Mouse (Mus musculus): ENCODE measurements around the gene Col13a1. TPM values are rescaled to one million over a fixed set of nuclear protein-coding genes. Genes with fewer than 3 reads are reported as not detected.

Gene Col13a1
- polyA plus RNA-seq, 2 experiments: 5.5 to 10.2 TPM

DNA sequence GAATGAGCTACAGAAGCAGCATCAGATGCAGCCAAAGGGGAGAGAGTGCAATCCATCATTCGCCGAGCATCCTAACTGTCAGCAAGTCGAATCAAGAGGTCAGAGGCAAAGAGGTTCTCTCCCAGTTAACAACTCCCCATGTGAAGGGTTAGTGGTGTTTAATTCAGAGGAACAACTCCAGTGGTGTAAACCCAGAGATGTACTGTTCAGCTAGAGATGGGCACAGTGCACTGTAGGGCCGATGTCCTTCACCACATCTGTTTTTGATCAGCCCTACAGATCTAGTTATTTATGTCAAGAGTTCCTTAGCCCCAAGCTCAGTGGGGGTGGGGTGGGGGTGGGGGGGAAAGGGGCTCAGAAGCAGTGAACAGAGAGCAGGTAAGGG lies 155.2 kb downstream of the Col13a1 start:
- H3K4me3 ChIP-seq (replicated peaks; ENCODE audit: low read length): no peak overlapping the region
- DNase-seq (ENCODE audit: low spot score): no peak
- no peak for TF ChIP-seq POLR2A (IDR thresholded peaks at IDR 0.05; ENCODE audit: borderline replicate concordance, extremely low read depth, insufficient read depth, insufficient read length)
- H3K4me2 ChIP-seq (replicated peaks; ENCODE audit: low read depth, low read length, severe bottlenecking): no peak overlapping the region
- H3K27me3 ChIP-seq (ENCODE audit: control insufficient read depth, insufficient read depth, low read length): no peaks in the 10 kb centered on the region
- H3K27ac ChIP-seq (replicated peaks; ENCODE audit: low read depth, low read length): no peak overlapping the region
- H3K9me3 ChIP-seq (ENCODE audit: control insufficient read depth, low read length): no peaks in the 10 kb centered on the region
- no peak for ATAC-seq (ENCODE audit: low FRiP score, low read depth)
- peaks cover 42% of the 10 kb centered on the region for H3K4me1 ChIP-seq (ENCODE audit: control insufficient read depth, insufficient read depth, low read length)
- 21% methylated on average over 4 of the region's 4 CpGs for WGBS
- no peaks in the 10 kb centered on the region for H3K36me3 ChIP-seq (ENCODE audit: control insufficient read depth, insufficient read depth, low read length)
- no peak overlapping the region for H3K9ac ChIP-seq (ENCODE audit: low read depth, low read length, severe bottlenecking)

DNA sequence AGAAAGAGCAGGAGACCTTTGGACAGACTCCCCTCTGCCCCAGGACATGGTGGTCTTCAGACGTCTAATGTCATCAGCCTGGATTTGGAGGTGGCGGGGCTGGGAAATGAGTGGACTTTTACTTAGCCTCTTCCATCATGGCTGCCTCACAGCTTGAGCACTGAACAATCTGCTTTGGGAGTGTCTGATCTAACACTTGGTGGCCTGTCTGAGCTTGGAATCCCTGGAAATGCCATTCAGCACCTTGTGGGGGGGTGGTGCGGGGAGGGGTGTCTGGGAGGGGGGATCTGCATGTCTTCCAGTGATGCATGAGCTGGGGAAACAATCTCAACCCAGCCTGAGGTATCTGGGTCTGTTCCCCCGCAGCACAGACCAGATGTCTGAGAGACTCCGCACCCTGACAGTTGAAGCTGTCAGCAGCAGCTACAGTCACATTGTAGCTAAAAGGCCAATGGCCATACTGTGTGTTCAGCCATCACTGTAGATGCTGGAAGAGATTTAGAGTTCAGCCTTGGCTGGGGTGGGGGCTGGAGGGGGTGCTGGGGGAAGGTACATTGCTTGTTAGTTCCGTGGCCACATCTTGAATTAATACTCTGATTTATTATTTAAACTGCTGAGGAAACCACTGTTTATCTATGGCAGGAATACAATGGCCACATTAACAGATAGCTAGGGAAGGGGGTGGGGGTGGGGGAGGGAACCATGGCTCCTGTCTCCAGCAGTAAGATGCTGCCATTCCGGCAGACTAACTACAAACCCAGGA lies 155.8 kb downstream of the Col13a1 start:
- H3K4me3 ChIP-seq (replicated peaks; ENCODE audit: low read length): no peak overlapping the region
- H3K36me3 ChIP-seq (ENCODE audit: control insufficient read depth, insufficient read depth, low read length): no peaks in the 10 kb centered on the region
- peaks cover 37% of the 10 kb centered on the region for H3K4me1 ChIP-seq (ENCODE audit: control insufficient read depth, insufficient read depth, low read length)
- H3K9me3 ChIP-seq (ENCODE audit: control insufficient read depth, low read length): no peaks in the 10 kb centered on the region
- no peaks in the 10 kb centered on the region for H3K27me3 ChIP-seq (ENCODE audit: control insufficient read depth, insufficient read depth, low read length)
- WGBS: 30% methylated on average over 7 of the region's 7 CpGs
- no peak overlapping the region for H3K4me2 ChIP-seq (replicated peaks; ENCODE audit: low read depth, low read length, severe bottlenecking)
- DNase-seq (ENCODE audit: low spot score) (no peak), ATAC-seq (ENCODE audit: low FRiP score, low read depth) (no peak)
- H3K9ac ChIP-seq (ENCODE audit: low read depth, low read length, severe bottlenecking): no peak overlapping the region
- no peak overlapping the region for H3K27ac ChIP-seq (replicated peaks; ENCODE audit: low read depth, low read length)
- TF ChIP-seq POLR2A (IDR thresholded peaks at IDR 0.05; ENCODE audit: borderline replicate concordance, extremely low read depth, insufficient read depth, insufficient read length): no peak

DNA sequence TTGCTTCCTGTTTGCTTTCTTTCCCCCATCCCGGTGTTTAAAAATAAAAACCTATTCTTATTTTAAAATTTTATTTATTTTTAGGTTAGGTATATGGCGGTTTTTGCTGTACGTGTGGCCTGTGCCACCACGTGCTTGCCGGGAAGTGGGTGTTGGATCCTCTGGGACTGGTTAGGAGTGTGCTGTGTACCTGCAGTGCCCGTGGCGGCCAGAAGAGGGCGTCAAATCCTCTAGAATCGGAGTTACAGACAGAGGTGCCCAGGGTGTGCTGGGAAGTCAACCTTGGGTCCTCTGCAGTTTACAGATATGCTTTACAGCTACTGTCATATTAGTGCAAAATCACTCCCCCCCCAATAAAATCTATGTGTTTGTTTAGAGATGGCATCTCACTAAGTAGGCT lies 158.9 kb downstream of the Col13a1 start:
- Histone ChIP-seq H3K27ac (replicated peaks; ENCODE audit: low read depth, low read length) (no peak overlapping the region), H3K9ac (ENCODE audit: low read depth, low read length, severe bottlenecking) (no peak overlapping the region), H3K4me3 (replicated peaks; ENCODE audit: low read length) (no peak overlapping the region), H3K4me1 (ENCODE audit: control insufficient read depth, insufficient read depth, low read length) (peaks cover 12% of the 10 kb centered on the region), H3K4me2 (replicated peaks; ENCODE audit: low read depth, low read length, severe bottlenecking) (no peak overlapping the region), H3K27me3 (ENCODE audit: control insufficient read depth, insufficient read depth, low read length) (no peaks in the 10 kb centered on the region), H3K36me3 (ENCODE audit: control insufficient read depth, insufficient read depth, low read length) (no peaks in the 10 kb centered on the region), H3K9me3 (ENCODE audit: control insufficient read depth, low read length) (no peaks in the 10 kb centered on the region)
- WGBS: 55% methylated on average over 9 of the region's 9 CpGs
- TF ChIP-seq POLR2A (IDR thresholded peaks at IDR 0.05; ENCODE audit: borderline replicate concordance, extremely low read depth, insufficient read depth, insufficient read length): no peak
- ATAC-seq (ENCODE audit: low FRiP score, low read depth): no peak
- no peak for DNase-seq (ENCODE audit: low spot score)

DNA sequence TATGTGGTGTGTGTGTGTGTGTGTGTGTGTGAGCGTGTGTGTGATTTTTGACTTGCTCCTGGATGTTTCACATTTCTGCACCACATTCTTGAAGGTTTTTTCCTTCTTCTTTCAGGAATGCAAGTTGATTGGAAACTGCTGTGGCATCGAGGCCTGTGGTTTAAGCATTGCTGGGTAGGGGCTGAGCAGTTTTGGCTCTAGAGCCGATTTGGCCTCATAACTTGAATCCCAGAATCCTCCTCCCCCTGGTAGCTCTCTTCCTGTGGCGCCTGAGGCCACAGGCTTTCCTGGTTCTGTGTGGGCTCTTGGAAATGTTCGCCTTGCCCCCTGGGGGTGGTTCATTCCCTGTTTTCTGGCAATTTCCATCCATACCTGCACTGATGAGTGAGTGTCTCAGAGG lies 166.9 kb downstream of the Col13a1 start:
- Histone ChIP-seq H3K4me3 (replicated peaks; ENCODE audit: low read length) (no peak overlapping the region), H3K4me2 (replicated peaks; ENCODE audit: low read depth, low read length, severe bottlenecking) (no peak overlapping the region), H3K9me3 (ENCODE audit: control insufficient read depth, low read length) (no peaks in the 10 kb centered on the region), H3K36me3 (ENCODE audit: control insufficient read depth, insufficient read depth, low read length) (no peaks in the 10 kb centered on the region), H3K4me1 (ENCODE audit: control insufficient read depth, insufficient read depth, low read length) (peaks cover 9% of the 10 kb centered on the region), H3K27me3 (ENCODE audit: control insufficient read depth, insufficient read depth, low read length) (no peaks in the 10 kb centered on the region), H3K27ac (replicated peaks; ENCODE audit: low read depth, low read length) (peak overlapping the region; percentile 79), H3K9ac (ENCODE audit: low read depth, low read length, severe bottlenecking) (no peak overlapping the region)
- 18% methylated on average over 5 of the region's 5 CpGs for WGBS
- DNase-seq (ENCODE audit: low spot score): peak; percentile 72
- TF ChIP-seq POLR2A (IDR thresholded peaks at IDR 0.05; ENCODE audit: borderline replicate concordance, extremely low read depth, insufficient read depth, insufficient read length): no peak
- ATAC-seq (ENCODE audit: low FRiP score, low read depth): peak; percentile 72; the same call in 1 of the 2 replicates

DNA sequence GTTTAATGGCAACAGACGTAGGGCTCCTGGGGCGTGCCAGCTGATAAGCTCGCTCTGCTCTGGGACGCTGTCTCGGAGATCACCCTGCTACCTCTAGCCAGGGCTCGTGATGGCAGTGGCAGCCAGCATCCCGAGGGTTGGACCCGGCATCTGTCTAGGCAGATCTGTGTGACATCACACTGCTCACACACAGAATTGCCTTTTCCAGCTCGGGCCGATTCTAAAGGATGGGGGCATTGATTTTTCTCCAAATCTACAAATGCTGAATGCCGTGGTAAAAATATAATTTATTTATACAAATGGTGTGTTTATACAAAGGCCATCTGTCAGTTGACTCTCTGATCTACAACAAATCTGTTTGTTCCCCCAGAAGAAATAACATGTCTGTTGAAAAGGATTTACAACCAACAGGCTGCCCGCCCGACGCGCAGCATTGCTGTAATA lies 180.8 kb downstream of the Col13a1 start:
- Histone ChIP-seq H3K4me3 (replicated peaks; ENCODE audit: low read length) (no peak overlapping the region), H3K4me1 (ENCODE audit: control insufficient read depth, insufficient read depth, low read length) (no peaks in the 10 kb centered on the region), H3K27me3 (ENCODE audit: control insufficient read depth, insufficient read depth, low read length) (no peaks in the 10 kb centered on the region), H3K36me3 (ENCODE audit: control insufficient read depth, insufficient read depth, low read length) (no peaks in the 10 kb centered on the region), H3K9me3 (ENCODE audit: control insufficient read depth, low read length) (peaks cover 6% of the 10 kb centered on the region; the same call in 1 of the 2 replicates), H3K27ac (replicated peaks; ENCODE audit: low read depth, low read length) (no peak overlapping the region), H3K4me2 (replicated peaks; ENCODE audit: low read depth, low read length, severe bottlenecking) (no peak overlapping the region), H3K9ac (ENCODE audit: low read depth, low read length, severe bottlenecking) (no peak overlapping the region)
- WGBS: 79% methylated on average over 15 of the region's 15 CpGs
- DNase-seq (ENCODE audit: low spot score) (no peak), ATAC-seq (ENCODE audit: low FRiP score, low read depth) (no peak)
- no peak for TF ChIP-seq POLR2A (IDR thresholded peaks at IDR 0.05; ENCODE audit: borderline replicate concordance, extremely low read depth, insufficient read depth, insufficient read length)

Data from limb, embryonic 14.5 days (tissue).